Mouse (Mus musculus) intestine, postnatal 0 days (tissue): ENCODE data around the gene Mipep. TPM values are rescaled to one million over a fixed set of nuclear protein-coding genes. Genes with fewer than 3 reads are reported as not detected.

Source experiments
- ATAC-seq: fragments of 200-750 bp; cut with Nextera tagmentation; 2 replicates; pipeline ENCODE4 v1.8.0; 2017; ENCODE audit warnings: mild to moderate bottlenecking, moderate TSS enrichment, moderate library complexity
- H3K27ac ChIP-seq: fragments of 300-500 bp; sonication (generic); 2 replicates; pipeline ENCODE4 v1.5.1; 2014; ENCODE audit warnings: mild to moderate bottlenecking, low read depth, low read length, moderate library complexity
- H3K27me3 ChIP-seq: fragments of 300-500 bp; sonication (generic); replicated peaks from 2 replicates; pipeline ENCODE4 v1.6.1; 2014; ENCODE audit warnings: low read length, mixed read lengths; ENCODE audit not compliant: control insufficient read depth, insufficient read depth
- H3K36me3 ChIP-seq: fragments of 300-500 bp; sonication (generic); 2 replicates; pipeline ENCODE4 v1.6.1; 2014; ENCODE audit warnings: mild to moderate bottlenecking, moderate library complexity; ENCODE audit not compliant: control insufficient read depth, insufficient read depth
- H3K4me1 ChIP-seq: fragments of 300-500 bp; sonication (generic); replicated peaks from 2 replicates; pipeline ENCODE4 v1.6.1; 2014; ENCODE audit warnings: antibody characterized with exemption, low read length, mixed read lengths; ENCODE audit not compliant: control insufficient read depth, insufficient read depth
- H3K4me2 ChIP-seq: fragments of 300-500 bp; sonication (generic); replicated peaks from 2 replicates; pipeline ENCODE4 v1.6.1; 2014; ENCODE audit warnings: low read depth, mild to moderate bottlenecking, moderate library complexity
- H3K4me3 ChIP-seq: fragments of 300-500 bp; sonication (generic); 2 replicates; pipeline ENCODE4 v1.5.1; 2014; ENCODE audit warnings: low read depth, low read length
- H3K9ac ChIP-seq: fragments of 300-500 bp; sonication (generic); 2 replicates; pipeline ENCODE4 v1.6.1; 2014; ENCODE audit warnings: mild to moderate bottlenecking, low read depth, low read length
- H3K9me3 ChIP-seq: fragments of 300-500 bp; sonication (generic); 2 replicates; pipeline ENCODE4 v1.6.1; 2016; ENCODE audit warnings: mixed run types; ENCODE audit not compliant: control insufficient read depth
- CTCF ChIP-seq: sonication (generic); IDR thresholded peaks from 2 replicates; pipeline ENCODE4 v1.5.1; 2016; ENCODE audit warnings: low read depth, mild to moderate bottlenecking, control low read depth, antibody characterized with exemption, moderate library complexity
- WGBS: fragments of 180-500 bp; shearing (Covaris S2); extraction: QIAGEN DNeasy Blood & Tissue Kit; methylation state at CpG from one replicate; pipeline ENCODE4 v1.1.7; 2014; 5-methylcytosine and 5-hydroxymethylcytosine counted together
- polyA plus RNA-seq: library from polyadenylated mRNA; unstranded; fragments of >200 nt; fragmentation: Nextera tagmentation; extraction: Ambion mirVana; gene quantifications from 2 replicates; pipeline ENCODE4 v1.2.1, GENCODE M21; 2015

Gene Mipep
- polyA plus RNA-seq, 1 experiment from 2014 or later, result 7.0 TPM

GRCm38 (mm10) chr14:60811547-60811946 lies 27.2 kb downstream of the Mipep start:
- Histone ChIP-seq H3K36me3 (peaks cover 23% of the 10 kb centered on the region), H3K4me3 (no peak overlapping the region), H3K4me1 (no peaks in the 10 kb centered on the region), H3K27ac (no peak overlapping the region), H3K4me2 (no peak overlapping the region), H3K9me3 (no peaks in the 10 kb centered on the region), H3K9ac (no peak overlapping the region), H3K27me3 (no peaks in the 10 kb centered on the region)
- no peak for ATAC-seq
- no peak for TF ChIP-seq CTCF
- 88% methylated on average over 4 of the region's 4 CpGs for WGBS

- no peaks in the 10 kb centered on the region for H3K27me3 ChIP-seq
- ATAC-seq, result no peak
- no peak overlapping the region for H3K9ac ChIP-seq
- 91% methylated on average over 5 of the region's 5 CpGs for WGBS
- peaks cover 19% of the 10 kb centered on the region for H3K36me3 ChIP-seq
- no peaks in the 10 kb centered on the region for H3K9me3 ChIP-seq
- no peaks in the 10 kb centered on the region for H3K4me1 ChIP-seq
- H3K27ac ChIP-seq, result no peak overlapping the region
- no peak overlapping the region for H3K4me2 ChIP-seq
- no peak overlapping the region for H3K4me3 ChIP-seq
- TF ChIP-seq CTCF, result no peak
Measured at GRCm38 (mm10) chr14:60815098-60815497, 30.7 kb downstream of the Mipep start.

DNA sequence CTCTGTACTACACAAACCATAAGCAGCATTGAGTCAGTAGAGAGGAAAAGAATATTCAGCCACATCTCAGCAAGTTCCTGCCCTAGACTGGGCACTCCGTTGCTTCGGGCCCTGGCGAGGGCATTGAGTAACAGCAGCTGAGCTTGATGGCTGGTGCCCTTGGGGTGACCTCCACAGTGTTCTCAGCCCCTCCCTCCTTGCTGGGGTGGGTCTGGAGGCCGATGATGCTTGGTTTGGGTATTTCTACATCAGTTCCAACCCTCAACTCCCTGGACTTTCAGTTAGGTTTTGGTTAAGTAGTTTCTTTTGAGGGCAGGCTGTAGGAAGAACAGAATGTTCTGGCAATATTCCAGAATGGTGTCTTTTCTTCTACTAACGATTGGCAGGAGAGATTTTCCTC lies 33.7 kb downstream of the Mipep start:
- ATAC-seq, result no peak

GRCm38 (mm10) chr14:60830096-60830495 lies 45.7 kb downstream of the Mipep start:
- Histone ChIP-seq H3K9ac (no peak overlapping the region), H3K27me3 (no peaks in the 10 kb centered on the region), H3K4me1 (no peaks in the 10 kb centered on the region), H3K36me3 (peaks cover 21% of the 10 kb centered on the region), H3K27ac (no peak overlapping the region), H3K4me3 (no peak overlapping the region), H3K4me2 (no peak overlapping the region), H3K9me3 (no peaks in the 10 kb centered on the region)
- 91% methylated on average over 2 of the region's 2 CpGs for WGBS
- ATAC-seq, result no peak
- no peak for TF ChIP-seq CTCF

More for the DNA sequence above, 33.7 kb downstream of the Mipep start:
- Histone ChIP-seq H3K9ac (no peak overlapping the region), H3K36me3 (peaks cover 14% of the 10 kb centered on the region), H3K4me1 (no peaks in the 10 kb centered on the region), H3K27ac (no peak overlapping the region), H3K4me3 (no peak overlapping the region), H3K27me3 (no peaks in the 10 kb centered on the region), H3K9me3 (no peaks in the 10 kb centered on the region), H3K4me2 (no peak overlapping the region)
- 80% methylated on average over 5 of the region's 5 CpGs for WGBS
- TF ChIP-seq CTCF, result no peak

DNA sequence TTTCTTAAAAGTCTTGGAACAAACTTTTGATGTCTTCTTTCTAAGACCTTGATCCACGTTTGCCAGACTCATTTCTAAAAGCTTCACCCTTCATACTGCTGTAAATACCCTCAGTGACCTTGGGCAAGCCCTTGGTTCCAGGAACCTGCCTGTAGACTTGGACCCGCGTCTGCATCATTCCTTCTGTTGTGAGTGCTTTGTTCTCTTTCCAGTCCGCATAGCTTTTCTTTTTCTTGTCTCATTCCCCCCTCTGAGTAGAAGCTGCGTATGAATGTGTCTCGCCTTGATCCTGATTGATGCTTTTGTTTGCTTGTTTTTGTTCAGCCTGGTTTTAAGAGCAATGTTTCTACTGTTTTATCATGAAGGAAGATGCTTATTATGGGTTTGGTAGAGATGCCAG lies 52.3 kb downstream of the Mipep start:
- Histone ChIP-seq H3K36me3 (peaks cover 13% of the 10 kb centered on the region; the same call in 1 of the 2 replicates), H3K27ac (no peak overlapping the region), H3K4me2 (no peak overlapping the region), H3K27me3 (no peaks in the 10 kb centered on the region), H3K9me3 (no peaks in the 10 kb centered on the region), H3K4me1 (no peaks in the 10 kb centered on the region), H3K9ac (no peak overlapping the region), H3K4me3 (no peak overlapping the region)
- TF ChIP-seq CTCF, result no peak
- 89% methylated on average over 6 of the region's 6 CpGs for WGBS
- ATAC-seq, result no peak

GRCm38 (mm10) chr14:60839654-60840053 lies 55.3 kb downstream of the Mipep start:
- no peak overlapping the region for H3K27ac ChIP-seq
- peaks cover under 1% of the 10 kb centered on the region; the same call in 1 of the 2 replicates for H3K36me3 ChIP-seq
- no peak overlapping the region for H3K4me2 ChIP-seq
- no peak overlapping the region for H3K9ac ChIP-seq
- WGBS, result 86% methylated on average over 8 of the region's 8 CpGs
- H3K4me1 ChIP-seq, result no peaks in the 10 kb centered on the region
- no peaks in the 10 kb centered on the region for H3K9me3 ChIP-seq
- ATAC-seq, result no peak
- no peak overlapping the region for H3K4me3 ChIP-seq
- no peaks in the 10 kb centered on the region for H3K27me3 ChIP-seq
- no peak for TF ChIP-seq CTCF

DNA sequence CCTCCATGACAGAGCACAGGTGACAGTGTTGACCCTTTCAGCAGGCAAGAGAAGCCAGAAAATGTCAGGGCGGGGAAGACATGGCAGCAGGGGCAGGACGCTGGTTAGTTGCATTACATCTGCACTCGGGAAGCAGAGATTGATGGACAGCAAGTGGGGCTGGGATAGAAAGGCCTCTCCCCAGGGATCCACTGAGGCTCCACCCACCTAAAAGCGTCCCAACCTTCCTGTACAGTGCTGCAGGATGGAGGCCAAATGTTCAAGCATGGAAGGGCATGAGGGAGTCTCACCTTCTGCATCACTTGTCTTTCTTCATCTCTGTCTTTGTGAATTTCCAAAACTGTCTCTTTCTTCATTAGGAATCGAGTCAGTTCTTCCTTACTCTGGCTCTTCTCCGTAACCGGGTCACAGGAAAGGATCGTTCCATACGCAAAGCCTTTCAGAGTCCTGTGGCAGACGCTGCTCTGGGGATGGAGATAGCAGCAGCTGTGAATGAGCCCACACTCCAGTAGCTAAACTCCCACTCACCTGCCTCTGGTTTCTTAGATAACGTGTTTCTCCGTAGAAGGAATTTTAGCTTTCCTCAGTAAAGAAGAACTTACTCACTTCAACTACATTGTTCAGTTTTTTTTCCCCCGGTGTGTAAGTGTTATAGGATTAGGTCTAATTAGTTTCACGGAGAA lies 57.7 kb downstream of the Mipep start:
- no peak for ATAC-seq
- no peak for TF ChIP-seq CTCF

More for the DNA sequence above, 57.7 kb downstream of the Mipep start:
- Histone ChIP-seq H3K9me3 (no peaks in the 10 kb centered on the region), H3K4me3 (no peak overlapping the region), H3K4me2 (no peak overlapping the region), H3K4me1 (no peaks in the 10 kb centered on the region), H3K9ac (no peak overlapping the region), H3K27ac (no peak overlapping the region), H3K27me3 (no peaks in the 10 kb centered on the region), H3K36me3 (no peaks in the 10 kb centered on the region; the same call in 1 of the 2 replicates)
- 85% methylated on average over 14 of the region's 14 CpGs for WGBS
